Mouse (Mus musculus) limb, embryonic 11.5 days (tissue): Measurements from ENCODE around the gene Ntm. TPM values are rescaled to one million over a fixed set of nuclear protein-coding genes. Genes with fewer than 3 reads are reported as not detected.

Experiments
- ATAC-seq: fragments of 200-750 bp; cut with Nextera tagmentation; 2 replicates; pipeline ENCODE4 v1.8.0; 2017; ENCODE audit warnings: low read depth; ENCODE audit not compliant: insufficient number of reproducible peaks, low FRiP score, low TSS enrichment
- DNase-seq: peaks from one replicate; pipeline ENCODE4 v3.0.0-alpha.2; 2015; ENCODE audit warnings: low spot score
- H3K27ac ChIP-seq: fragments of 300-500 bp; sonication (generic); replicated peaks from 2 replicates; pipeline ENCODE4 v1.5.1; 2014; ENCODE audit warnings: low read depth, mild to moderate bottlenecking, low read length
- H3K27me3 ChIP-seq: fragments of 300-500 bp; sonication (generic); 2 replicates; pipeline ENCODE4 v1.6.1; 2014; ENCODE audit warnings: mild to moderate bottlenecking, low read length, mixed read lengths; ENCODE audit not compliant: control insufficient read depth, insufficient read depth
- H3K36me3 ChIP-seq: fragments of 300-500 bp; sonication (generic); 2 replicates; pipeline ENCODE4 v1.6.1; 2014; ENCODE audit warnings: mild to moderate bottlenecking, low read length, moderate library complexity, mixed read lengths; ENCODE audit not compliant: control insufficient read depth, insufficient read depth
- H3K4me1 ChIP-seq: fragments of 300-500 bp; sonication (generic); 2 replicates; pipeline ENCODE4 v1.6.1; 2014; ENCODE audit warnings: low read length, mixed read lengths; ENCODE audit not compliant: control insufficient read depth, insufficient read depth
- H3K4me2 ChIP-seq: fragments of 300-500 bp; sonication (generic); 2 replicates; pipeline ENCODE4 v1.6.1; 2014; ENCODE audit warnings: low read depth, mild to moderate bottlenecking, moderate library complexity; ENCODE audit not compliant: severe bottlenecking
- H3K4me3 ChIP-seq: fragments of 300-500 bp; sonication (generic); 2 replicates; pipeline ENCODE4 v1.5.1; 2014; ENCODE audit warnings: low read depth, low read length
- H3K9ac ChIP-seq: fragments of 300-500 bp; sonication (generic); 2 replicates; pipeline ENCODE4 v1.6.1; 2014; ENCODE audit warnings: mild to moderate bottlenecking, low read length
- H3K9me3 ChIP-seq: fragments of 300-500 bp; sonication (generic); 2 replicates; pipeline ENCODE4 v1.6.1; 2016; ENCODE audit warnings: low read length; ENCODE audit not compliant: control insufficient read depth
- WGBS: fragments of 180-500 bp; shearing (Covaris S2); extraction: QIAGEN DNeasy Blood & Tissue Kit; methylation state at CpG from one replicate; pipeline ENCODE4 v1.1.7; 2014; 5-methylcytosine and 5-hydroxymethylcytosine counted together
- polyA plus RNA-seq: library from polyadenylated mRNA; unstranded; fragments of >200 nt; fragmentation: Nextera tagmentation; extraction: Ambion mirVana; gene quantifications from 2 replicates; pipeline ENCODE4 v1.2.1, GENCODE M21; 2014

The Ntm gene
- polyA plus RNA-seq, 1 experiment from 2014 or later = 16.2 TPM

GRCm38 (mm10) chr9:29612020-29612612, 350.8 kb downstream of the Ntm start:
- DNase-seq (no peak), ATAC-seq (no peak)
- Histone ChIP-seq H3K36me3 (no peaks in the 10 kb centered on the region), H3K9me3 (no peaks in the 10 kb centered on the region), H3K4me1 (peaks cover 8% of the 10 kb centered on the region), H3K9ac (no peak overlapping the region), H3K27me3 (no peaks in the 10 kb centered on the region), H3K4me2 (no peak overlapping the region), H3K4me3 (no peak overlapping the region), H3K27ac (no peak overlapping the region)
- 92% methylated on average over 7 of the region's 7 CpGs for WGBS

DNA sequence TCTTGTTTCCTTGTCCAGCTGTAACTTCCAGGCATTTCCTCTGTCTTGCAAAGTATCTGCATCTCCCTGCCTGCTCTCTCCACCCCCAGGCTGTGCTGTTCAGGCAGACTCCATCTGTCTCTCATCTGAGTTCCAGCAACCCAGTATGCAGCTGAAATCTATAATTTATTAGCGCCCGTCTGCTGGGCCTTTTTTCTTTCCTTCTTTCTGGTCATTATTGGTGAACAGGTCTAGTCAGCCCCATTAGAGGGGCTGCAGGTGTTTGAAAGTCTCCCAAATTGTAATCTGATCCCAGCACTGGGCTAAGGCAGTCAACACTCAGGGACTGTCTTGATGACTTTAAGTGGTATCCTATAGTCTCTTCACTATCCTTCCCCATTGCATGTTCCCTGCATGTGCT, 352.1 kb downstream of the Ntm start:
- no peak overlapping the region for H3K4me2 ChIP-seq
- ATAC-seq = peak; percentile 51; the same call in 1 of the 2 replicates
- no peak overlapping the region for H3K9ac ChIP-seq
- WGBS = 13% methylated on average over 2 of the region's 2 CpGs
- no peaks in the 10 kb centered on the region for H3K9me3 ChIP-seq
- H3K27ac ChIP-seq = no peak overlapping the region
- DNase-seq = peak; percentile 52
- H3K4me1 ChIP-seq = peaks cover 8% of the 10 kb centered on the region
- no peak overlapping the region for H3K4me3 ChIP-seq
- no peaks in the 10 kb centered on the region for H3K27me3 ChIP-seq
- no peaks in the 10 kb centered on the region for H3K36me3 ChIP-seq

DNA sequence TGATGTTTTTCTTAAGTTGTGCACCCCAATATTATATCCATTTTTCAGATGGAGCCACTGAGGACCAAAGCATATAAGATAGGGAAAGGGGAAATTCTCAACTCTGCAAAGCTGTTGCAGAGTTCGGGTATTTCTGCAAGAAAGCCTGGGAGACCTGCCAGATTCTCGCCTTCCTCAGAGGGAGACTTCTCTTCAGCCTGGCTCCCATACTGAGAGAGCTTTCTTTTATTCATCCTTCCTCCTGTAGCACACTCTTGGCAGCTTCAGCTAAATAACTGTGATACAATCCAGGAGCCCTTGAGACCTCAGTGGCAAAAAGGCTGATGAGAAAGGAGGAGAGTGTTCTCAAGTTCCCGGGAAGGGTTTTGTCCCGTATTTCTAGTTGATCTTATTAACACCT, 365.3 kb downstream of the Ntm start:
- Histone ChIP-seq H3K9me3 (no peaks in the 10 kb centered on the region), H3K9ac (no peak overlapping the region), H3K4me3 (no peak overlapping the region), H3K36me3 (no peaks in the 10 kb centered on the region), H3K27ac (no peak overlapping the region), H3K27me3 (no peaks in the 10 kb centered on the region), H3K4me2 (no peak overlapping the region), H3K4me1 (no peaks in the 10 kb centered on the region)
- no peak for DNase-seq
- no peak for ATAC-seq
- WGBS = 22% methylated on average over 4 of the region's 4 CpGs

DNA sequence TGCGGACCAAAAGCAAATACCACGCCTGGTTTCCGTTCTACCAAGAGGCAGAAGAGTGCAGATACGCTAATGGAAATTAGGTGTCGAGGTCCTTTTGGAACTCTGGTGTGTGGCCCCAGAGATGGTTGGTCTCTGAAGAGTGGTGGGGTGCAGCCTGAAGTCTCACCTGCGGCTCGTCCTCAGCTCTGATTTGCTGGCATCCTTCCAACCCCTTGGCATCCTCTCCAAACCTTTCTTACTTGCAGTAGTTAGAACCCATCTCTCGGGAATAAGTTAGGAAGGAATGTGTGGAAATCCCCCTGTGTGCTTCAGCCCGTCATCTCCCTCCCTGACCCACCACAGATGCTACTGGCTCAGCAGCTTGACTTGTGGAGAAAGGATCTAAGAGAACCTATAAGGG, 367.6 kb downstream of the Ntm start:
- Histone ChIP-seq H3K9me3 (no peaks in the 10 kb centered on the region; the same call in 1 of the 2 replicates), H3K27ac (no peak overlapping the region), H3K4me2 (no peak overlapping the region), H3K9ac (no peak overlapping the region), H3K27me3 (no peaks in the 10 kb centered on the region), H3K4me1 (no peaks in the 10 kb centered on the region), H3K36me3 (no peaks in the 10 kb centered on the region), H3K4me3 (no peak overlapping the region)
- ATAC-seq = no peak
- DNase-seq = no peak
- WGBS = 84% methylated on average over 9 of the region's 9 CpGs

DNA sequence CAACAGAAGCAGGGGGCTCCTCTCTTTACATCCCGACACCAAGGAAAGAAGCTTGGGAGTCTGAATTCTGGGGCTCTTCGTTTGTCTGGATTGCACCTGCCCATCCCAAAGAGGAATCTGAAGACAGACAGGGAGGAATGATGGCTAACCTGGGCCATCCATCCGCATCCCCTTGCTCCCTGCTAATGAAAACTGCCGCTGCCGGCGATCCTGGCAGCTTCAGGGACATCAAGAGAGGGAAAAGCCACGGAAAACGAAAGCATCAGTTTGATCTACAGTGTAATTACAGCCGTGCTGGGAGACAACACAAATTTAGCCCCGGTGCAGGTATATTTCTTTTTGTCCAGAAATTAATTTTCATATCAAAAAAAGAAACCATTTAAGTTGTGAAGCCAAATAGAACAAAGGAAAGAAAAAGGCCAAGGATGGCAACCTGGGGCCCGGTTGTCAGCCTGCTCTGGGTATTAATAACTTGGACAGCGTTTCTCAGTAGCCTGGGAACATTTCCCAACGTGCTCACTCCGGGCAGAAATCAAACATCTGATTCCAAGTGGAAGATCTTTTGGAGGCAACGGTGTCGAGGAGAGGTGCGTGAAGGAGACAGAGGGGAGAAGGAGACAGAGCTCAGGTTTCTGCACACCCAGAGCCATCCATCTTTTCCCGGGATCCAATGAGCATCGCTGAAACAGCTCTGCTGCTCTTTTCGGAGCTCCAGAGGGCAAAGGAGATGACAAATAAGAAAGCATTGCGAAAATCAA, 368.2 kb downstream of the Ntm start:
- Histone ChIP-seq H3K9me3 (no peaks in the 10 kb centered on the region; the same call in 1 of the 2 replicates), H3K36me3 (no peaks in the 10 kb centered on the region), H3K27ac (no peak overlapping the region), H3K4me3 (no peak overlapping the region), H3K4me1 (no peaks in the 10 kb centered on the region), H3K27me3 (no peaks in the 10 kb centered on the region), H3K4me2 (no peak overlapping the region), H3K9ac (no peak overlapping the region)
- DNase-seq (no peak), ATAC-seq (no peak)
- 69% methylated on average over 21 of the region's 21 CpGs for WGBS

DNA sequence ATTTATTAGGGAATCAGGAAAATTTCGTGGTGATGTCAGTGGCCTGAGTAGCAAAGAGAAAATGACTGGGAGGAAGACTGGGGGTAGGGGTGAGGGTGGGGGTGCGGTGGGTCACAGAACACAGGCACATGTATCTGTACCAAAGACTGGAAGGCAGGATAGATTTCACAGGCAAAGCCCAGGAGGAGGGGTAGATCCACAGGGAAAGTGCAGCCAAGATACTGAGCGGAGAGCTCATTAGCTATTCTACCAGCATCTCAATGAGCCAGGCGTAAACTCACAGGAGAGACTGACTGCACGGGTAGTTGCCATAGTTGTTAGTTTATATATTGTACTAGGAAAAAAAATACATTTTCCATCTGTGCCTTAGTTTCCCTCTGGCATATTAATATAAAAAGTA, 375.6 kb downstream of the Ntm start:
- Histone ChIP-seq H3K27me3 (no peaks in the 10 kb centered on the region), H3K27ac (no peak overlapping the region), H3K4me1 (no peaks in the 10 kb centered on the region), H3K9me3 (no peaks in the 10 kb centered on the region; the same call in 1 of the 2 replicates), H3K9ac (no peak overlapping the region), H3K4me3 (no peak overlapping the region), H3K4me2 (no peak overlapping the region), H3K36me3 (no peaks in the 10 kb centered on the region)
- 71% methylated on average over 5 of the region's 5 CpGs for WGBS
- no peak for DNase-seq
- ATAC-seq = no peak

DNA sequence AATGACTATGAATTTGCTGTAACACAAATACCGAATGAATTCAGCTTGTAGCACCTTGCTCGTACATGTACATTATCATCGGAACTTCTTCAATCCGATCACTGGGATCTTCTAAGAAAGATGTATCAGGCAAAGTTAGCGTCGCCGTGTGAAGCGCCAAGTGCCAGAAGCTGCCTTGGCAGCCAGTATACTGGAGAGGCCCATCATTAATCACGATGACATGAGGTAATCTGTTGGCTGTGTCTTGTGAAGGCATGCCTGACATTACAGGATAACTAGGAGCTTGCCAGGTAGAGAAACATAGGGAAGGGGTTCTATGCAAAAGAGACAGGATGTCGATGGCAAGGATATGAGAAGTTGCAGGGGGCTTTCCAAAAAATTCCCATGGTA, 376.6 kb downstream of the Ntm start:
- Histone ChIP-seq H3K4me1 (no peaks in the 10 kb centered on the region), H3K4me3 (no peak overlapping the region), H3K27me3 (no peaks in the 10 kb centered on the region), H3K4me2 (no peak overlapping the region), H3K27ac (no peak overlapping the region), H3K36me3 (no peaks in the 10 kb centered on the region), H3K9me3 (no peaks in the 10 kb centered on the region), H3K9ac (no peak overlapping the region)
- ATAC-seq = no peak
- WGBS = 84% methylated on average over 10 of the region's 10 CpGs
- DNase-seq = no peak

DNA sequence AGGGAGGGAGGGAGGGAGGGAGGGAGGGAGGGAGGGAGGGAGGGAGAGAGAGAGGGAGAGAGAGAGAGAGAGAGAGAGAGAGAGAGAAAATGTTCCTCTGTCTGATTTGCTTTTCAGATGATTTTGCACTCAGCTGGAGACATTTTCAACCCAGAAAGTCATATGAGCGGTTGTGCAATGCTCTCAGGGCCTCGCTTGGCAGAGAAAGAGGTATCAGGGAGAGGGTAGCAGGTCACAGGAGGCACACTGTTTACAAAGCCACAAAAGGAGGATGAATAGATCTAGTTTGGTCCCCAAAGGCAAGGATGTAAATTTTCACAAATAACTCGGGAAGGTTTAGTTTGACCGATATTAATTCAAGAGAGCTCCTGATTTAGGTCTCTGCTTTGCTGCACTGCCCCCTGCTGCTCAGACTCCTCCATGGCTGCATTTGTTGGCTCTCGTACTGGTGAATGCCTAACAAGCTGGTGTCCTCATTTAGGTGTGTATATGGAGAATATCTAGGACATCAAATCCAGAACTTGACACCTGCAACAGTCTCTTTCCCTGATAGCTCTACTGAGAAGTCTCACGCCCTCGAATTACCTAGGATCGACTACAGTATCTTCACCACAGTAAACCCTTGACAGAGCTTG, 377.1 kb downstream of the Ntm start:
- Histone ChIP-seq H3K27ac (no peak overlapping the region), H3K9ac (no peak overlapping the region), H3K4me1 (no peaks in the 10 kb centered on the region), H3K27me3 (no peaks in the 10 kb centered on the region), H3K36me3 (no peaks in the 10 kb centered on the region), H3K9me3 (no peaks in the 10 kb centered on the region), H3K4me3 (no peak overlapping the region), H3K4me2 (no peak overlapping the region)
- 60% methylated on average over 8 of the region's 8 CpGs for WGBS
- DNase-seq = peak; percentile 79
- ATAC-seq = no peak
